Mouse (Mus musculus) urinary bladder, postnatal 4 days (tissue): ENCODE results near the gene Oser1.
"Not testable (repeated sequence)": the region's sequence is repeated elsewhere in the genome, so short reads cannot be mapped to it uniquely, and the experiment has no call there.

Experiments used
- DNase-seq, 2 experiments: peaks; one replicate each; pipeline ENCODE4 v3.0.0; 2021 to 2022; ENCODE audit warnings: low spot score in 2 of 2

Oser1 gene

DNA sequence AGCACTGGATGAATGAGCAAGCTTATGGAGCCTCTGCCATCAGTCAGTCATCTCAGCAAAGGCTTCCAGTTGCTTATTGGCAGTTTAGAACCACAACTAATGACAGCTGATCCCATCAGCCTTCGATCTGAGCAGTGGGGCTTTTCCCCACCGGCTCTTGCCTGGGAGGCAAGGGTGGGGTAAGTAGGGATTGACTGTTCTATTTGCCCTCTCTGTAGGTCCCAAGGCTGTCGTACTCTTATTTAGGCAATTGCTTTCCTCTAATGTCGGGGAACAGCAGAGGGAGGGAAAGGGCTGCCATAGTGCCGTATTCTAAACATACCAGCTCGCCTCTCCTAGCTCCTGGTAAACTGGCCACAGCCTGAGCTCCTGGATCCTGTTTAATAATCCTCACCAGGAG lies at the start of gene Oser1:
Oser1 (minus strand) TSS at position 101 of the 400 bp plus-strand sequence.
- DNase-seq: no peak

GRCm38 (mm10) chr2:163472466-163472851 lies 48.0 kb upstream of the Oser1 start, which contains the start of gene Fitm2:
Gene Fitm2 (minus strand): TSS chr2:163472629.
- DNase-seq: peak; percentile 92 to 95

DNA sequence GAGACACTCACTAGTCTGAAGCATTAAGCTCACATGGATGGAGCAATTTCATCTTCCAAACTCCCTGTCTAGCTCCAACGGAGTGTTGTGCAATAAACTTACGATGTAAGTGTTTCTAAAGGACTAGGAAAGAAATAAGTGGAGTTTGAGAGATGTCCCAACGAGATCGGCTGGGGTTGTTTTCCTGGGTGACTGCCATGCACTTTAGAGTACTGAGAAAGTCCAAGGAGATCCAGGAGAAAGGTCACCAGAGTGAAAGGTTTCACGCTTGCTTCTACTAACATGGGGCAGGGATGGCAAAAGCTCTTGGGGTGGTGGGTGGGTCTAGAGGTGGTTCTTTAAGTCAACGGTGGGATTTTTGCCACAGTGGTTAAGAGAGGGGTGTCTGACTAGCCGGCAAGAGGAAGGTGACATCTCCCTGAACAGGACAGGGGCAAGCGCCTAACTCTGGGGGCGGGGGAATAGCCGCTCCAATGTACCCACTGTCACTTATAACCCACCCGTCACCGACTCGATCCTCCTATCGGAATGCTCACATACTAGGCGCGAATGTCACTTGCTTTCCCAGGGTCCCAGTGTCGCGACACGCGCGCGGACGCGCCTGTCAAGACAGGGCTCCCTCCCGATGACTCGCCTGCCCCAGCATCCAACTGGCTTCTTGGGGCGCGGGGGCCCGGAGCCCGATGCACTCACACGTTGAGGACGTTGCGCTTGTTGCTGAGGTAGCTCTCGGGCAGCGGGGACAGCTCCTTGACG lies 47.4 kb upstream of the Oser1 start:
- DNase-seq: no peak

- DNase-seq: no peak
Measured at GRCm38 (mm10) chr2:163471136-163471535, 46.6 kb upstream of the Oser1 start.

- no peak for DNase-seq
Measured at GRCm38 (mm10) chr2:163469711-163470110, 45.2 kb upstream of the Oser1 start.

DNA sequence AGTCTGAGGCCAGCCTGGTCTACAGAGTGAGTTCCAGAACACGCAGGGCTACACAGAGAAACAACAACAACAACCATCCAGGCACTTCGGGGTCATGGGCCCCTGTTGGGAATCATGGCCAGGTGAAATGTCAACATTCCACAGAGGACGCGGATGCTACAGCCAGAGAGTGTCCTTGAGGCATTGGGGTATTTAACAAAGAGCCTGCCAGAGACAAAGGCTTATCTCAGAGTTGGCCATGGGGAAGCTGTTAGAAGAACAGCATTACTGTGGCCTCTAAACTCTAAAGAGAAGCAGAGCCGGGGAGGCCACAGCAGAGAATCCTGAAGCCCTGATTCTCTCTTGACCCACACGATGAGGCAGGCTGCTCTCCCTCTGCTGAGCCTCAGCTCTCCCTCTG lies 44.4 kb upstream of the Oser1 start:
- DNase-seq: no peak

- no peak for DNase-seq
Measured at GRCm38 (mm10) chr2:163467585-163467984, 43.1 kb upstream of the Oser1 start.

DNA sequence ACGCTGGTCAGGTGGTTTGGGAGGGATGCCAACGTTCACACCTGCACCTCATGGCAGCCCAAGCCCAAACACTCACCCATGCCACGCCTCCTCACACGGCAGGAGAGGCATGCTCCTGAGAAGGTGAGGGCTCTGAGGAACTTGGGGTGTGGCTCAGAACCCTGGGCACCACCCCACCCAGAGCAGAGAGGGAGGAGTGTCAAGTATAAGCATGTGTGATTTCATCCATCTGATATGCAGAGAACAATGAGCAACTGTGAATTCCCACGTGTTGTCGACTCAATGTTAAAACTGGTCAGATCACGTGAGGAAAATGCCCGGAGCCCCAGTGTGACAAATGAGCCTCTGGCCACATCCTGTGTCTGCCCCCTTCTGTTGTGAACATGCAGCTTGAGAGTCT lies 42.3 kb upstream of the Oser1 start:
- no peak for DNase-seq

- DNase-seq: no peak
Measured at GRCm38 (mm10) chr2:163464562-163464961, 40.1 kb upstream of the Oser1 start.

DNA sequence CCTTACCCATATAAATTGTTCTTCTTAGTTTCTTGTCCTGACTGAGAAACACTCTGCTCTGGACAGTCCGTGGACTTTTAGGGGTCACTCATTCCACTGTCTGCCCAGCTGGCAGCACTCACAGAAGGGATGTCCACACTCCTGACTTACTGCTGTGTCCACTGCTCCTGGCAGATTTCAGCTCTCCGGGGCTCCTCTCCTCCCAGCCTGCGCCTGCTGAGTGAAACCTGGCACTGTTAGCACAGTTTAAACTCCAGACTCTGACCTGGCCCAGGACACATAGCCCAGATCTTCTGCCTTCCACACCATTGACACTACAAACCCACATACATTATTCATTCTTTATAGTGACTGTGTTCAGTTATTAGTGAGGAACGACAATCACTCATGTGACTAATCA lies 39.5 kb upstream of the Oser1 start:
- DNase-seq: no peak

DNA sequence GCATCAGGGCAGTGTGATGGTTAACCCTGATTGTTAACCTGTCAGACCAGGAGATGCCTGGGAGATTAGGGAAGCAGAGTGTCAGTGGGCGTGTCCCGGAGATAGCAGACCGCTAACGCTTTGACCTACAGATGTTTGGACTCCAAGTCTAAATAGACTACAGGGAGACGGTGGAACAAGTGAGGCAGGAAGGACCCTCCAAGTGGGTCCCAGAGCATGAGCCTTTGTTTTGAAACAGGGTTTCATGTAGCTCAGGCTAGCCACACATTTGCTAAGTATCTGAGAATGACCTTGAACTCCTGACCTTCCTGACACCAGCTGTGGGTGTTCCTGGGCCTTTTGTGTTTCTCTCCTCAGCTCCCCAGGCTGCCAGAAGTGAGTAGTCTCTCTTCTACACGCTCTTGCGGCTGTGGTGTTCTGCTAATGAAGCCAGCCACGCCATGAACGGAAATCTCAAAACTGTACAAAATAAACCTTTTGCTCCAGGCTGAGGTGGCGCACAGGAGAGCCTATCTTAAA lies 38.8 kb upstream of the Oser1 start:
- DNase-seq: no peak

GRCm38 (mm10) chr2:163462801-163463200 lies 38.3 kb upstream of the Oser1 start:
- DNase-seq: no peak

DNA sequence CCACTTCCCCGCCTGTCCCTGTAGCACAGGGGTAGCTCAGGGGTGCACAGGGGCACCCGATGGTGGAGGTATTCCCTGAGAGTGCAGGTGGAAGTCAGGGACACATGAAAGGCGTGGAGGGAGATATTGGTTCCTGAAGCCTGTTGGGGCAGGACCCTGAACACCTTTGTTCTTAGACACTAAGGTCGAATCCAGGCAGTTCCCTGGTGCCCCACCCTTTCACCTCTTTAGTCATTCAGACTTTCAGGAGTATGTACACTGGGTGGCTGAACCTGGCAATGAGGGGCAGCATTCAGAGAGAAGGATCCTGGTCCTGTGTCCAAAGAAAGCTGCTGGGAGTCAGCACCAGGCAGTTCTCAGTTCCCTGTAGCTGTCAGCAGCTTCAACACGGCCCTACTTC lies 37.9 kb upstream of the Oser1 start:
- DNase-seq: no peak

DNA sequence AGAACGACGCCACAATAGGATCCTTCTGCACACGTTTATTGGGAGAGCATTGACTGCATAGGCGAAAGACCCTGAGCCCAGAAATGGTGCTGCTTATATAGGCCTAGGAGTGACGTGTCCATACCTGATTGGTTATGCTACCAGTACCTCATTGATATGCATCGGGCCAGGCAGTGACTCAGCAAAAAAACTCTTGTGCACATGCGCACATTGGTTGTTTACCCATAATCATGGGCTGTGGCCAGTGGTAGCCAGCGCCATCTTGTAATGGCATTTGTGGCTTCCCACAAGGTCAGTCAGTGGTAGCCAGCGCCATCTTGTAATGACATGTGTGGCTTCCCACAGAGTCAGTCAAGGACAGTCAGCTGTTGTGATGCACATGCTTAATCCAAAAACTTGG lies 36.8 kb upstream of the Oser1 start:
- not testable (repeated sequence) for DNase-seq

DNA sequence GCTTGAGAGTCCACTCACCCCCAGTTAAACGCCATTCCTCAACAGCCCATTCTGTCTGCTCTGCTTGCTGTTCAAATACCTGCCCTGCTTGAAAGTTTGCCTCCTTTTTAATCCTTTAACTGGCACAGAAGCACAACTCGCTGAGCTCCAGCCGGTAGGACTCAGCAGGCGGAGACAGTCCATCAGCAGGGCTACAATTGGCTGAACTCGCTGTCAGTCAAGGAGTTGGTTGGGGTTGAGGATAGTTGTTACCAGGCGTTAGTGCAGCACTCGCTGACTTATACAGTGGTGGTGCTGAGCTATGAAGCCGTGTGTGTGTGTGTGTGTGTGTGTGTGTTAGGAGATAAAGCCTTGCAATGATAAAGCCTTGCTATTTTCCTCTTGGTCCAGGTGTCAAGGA lies 36.1 kb upstream of the Oser1 start:
- DNase-seq: no peak

DNA sequence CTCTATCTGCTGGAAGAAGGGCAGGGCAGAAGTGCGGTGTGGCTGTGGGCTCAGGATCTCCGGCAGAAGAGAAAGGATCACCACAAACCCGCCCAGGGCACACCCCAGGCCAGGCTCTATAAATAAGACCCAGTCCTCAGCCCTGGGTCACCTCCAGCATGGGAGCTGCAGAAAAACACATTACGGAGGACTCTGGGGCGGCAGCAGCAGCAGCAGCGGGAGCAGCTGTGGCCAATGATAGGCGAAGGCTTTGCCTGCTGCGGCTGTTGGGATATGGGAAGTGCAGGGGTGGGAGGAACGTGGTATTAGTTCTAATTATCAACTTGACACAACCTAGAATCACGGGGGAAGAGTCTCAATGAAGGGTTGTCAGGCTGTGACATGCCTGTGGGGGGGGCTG lies 34.9 kb upstream of the Oser1 start:
- DNase-seq: no peak

DNA sequence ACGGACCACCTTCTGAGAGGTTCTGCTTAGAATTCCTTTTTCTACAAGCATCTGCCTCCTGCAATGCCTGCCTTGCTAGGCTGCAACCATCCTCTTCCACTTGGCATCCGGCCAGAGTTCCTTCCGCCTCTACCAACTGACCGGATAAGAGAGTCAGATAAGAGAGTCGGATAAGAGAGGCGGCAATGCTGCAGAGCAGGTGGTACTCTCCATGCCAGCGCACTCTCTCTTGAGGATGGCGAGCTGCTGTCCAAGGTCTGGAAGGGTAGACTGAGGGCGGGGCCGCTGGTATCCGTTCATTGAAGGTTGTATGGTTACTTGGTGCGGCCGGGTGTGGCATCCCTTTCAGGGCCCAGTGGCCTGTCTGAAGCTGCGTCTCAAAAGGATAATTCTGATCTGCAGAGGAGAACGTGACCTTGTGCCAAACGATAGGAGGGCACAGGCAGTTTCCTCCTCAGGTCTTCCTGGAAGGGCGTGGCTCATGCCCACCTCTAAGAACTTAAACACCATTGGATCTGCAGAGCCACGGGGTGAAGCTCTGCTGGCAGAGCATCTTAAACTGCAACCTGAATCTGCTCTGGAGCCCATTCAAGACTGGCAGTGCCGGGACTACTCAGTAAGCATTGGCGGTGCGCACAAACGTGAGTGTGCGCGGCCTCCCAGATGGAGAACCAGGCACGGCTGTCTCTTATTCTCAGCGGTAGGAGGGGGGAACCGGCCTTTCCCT lies 34.2 kb upstream of the Oser1 start:
- DNase-seq: no peak

GRCm38 (mm10) chr2:163453378-163453777 lies 28.9 kb upstream of the Oser1 start:
- no peak for DNase-seq

GRCm38 (mm10) chr2:163452738-163453137 lies 28.2 kb upstream of the Oser1 start:
- no peak for DNase-seq

GRCm38 (mm10) chr2:163450668-163451295 lies 26.3 kb upstream of the Oser1 start:
- DNase-seq: no peak

DNA sequence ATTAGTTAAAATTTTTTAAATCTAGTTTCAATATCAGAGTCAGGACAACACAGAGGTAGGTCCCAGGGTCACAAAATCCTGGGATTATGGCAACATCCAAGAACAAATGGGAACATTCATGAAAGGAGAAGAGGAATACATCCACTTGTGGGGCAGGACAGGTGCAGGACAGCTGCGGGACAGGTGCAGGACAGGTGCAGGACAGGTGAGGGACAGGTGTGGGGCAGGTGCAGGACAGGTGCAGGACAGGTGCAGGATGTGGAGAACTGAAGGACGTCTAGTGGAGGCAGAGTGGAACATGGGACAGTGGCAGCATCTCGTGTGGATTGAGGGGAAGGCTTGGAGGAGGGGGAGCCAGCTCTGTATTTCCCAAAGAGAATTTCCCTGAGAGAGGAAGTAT lies 24.8 kb upstream of the Oser1 start:
- DNase-seq: no peak

DNA sequence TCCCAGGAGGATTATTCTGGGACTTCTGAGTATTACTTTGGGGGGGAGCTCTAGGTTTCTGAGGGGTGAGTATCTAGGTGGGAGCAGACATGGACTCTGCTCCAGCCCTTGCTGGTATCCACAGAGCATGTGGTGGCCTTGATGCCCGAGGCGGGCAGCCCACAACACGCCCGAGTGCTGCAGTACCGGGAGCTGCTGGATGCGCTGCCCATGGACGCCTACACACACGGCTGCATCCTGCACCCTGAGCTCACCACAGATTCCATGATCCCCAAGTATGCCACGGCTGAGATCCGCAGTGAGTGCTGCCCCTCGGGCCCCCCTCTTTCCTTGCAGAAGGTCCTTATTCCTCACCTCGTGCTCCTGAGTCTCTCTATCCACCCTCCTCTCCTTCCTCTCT lies 22.9 kb upstream of the Oser1 start:
- DNase-seq: no peak

DNA sequence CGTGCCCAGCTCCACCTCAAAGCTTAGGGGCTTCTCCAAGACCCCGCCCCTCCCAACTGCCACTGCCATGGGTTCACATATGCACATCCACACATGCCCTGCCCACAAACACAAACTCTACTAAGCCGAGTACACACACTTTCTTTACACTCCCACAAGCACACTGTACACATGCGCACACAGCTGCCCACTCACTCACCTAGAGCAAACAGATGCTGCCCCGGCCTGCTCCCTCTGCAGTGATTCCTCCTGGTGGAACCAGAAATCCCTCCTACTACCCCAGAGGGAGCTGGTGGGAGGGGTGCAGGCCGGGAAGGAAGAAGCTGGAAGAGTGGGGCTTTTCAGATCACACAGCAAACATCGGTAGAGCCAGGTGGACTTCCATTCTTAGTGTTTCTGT lies 19.5 kb upstream of the Oser1 start:
- no peak for DNase-seq
